Mouse (Mus musculus): ENCODE data around the gene Ppm1j.

GRCm38 (mm10) chr3:104765021-104765420, 15.8 kb upstream of the Ppm1j start:
- TF ChIP-seq CTCF (IDR thresholded peaks at IDR 0.05; ENCODE audit: low read depth) (peak; percentile 52), EP300 (IDR thresholded peaks at IDR 0.05; ENCODE audit: low read depth) (no peak)
